Mouse (Mus musculus): ENCODE measurements around the gene Tmem37.

The Tmem37 gene

GRCm38 (mm10) chr1:120057044-120057443 lies 16.8 kb downstream of the Tmem37 start:
- no peak for DNase-seq

- peak; percentile 47 for DNase-seq
Observed at GRCm38 (mm10) chr1:120056236-120056635, 17.6 kb downstream of the Tmem37 start.

GRCm38 (mm10) chr1:120055475-120055874 lies 18.4 kb downstream of the Tmem37 start:
- DNase-seq = no peak

- DNase-seq = no peak
Observed at GRCm38 (mm10) chr1:120054997-120055396, 18.9 kb downstream of the Tmem37 start.

- no peak for DNase-seq
Observed at GRCm38 (mm10) chr1:120051070-120051469, 22.8 kb downstream of the Tmem37 start.

GRCm38 (mm10) chr1:120047325-120047724 lies 26.5 kb downstream of the Tmem37 start:
- DNase-seq = no peak

- no peak for DNase-seq
Observed at GRCm38 (mm10) chr1:120044584-120044983, 29.3 kb downstream of the Tmem37 start.

GRCm38 (mm10) chr1:120042421-120042820 lies 31.5 kb downstream of the Tmem37 start:
- DNase-seq = no peak

GRCm38 (mm10) chr1:120038594-120038993 lies 35.3 kb downstream of the Tmem37 start:
- no peak for DNase-seq

GRCm38 (mm10) chr1:120037021-120037683 lies 36.7 kb downstream of the Tmem37 start:
- DNase-seq = no peak

GRCm38 (mm10) chr1:120035456-120036034 lies 38.3 kb downstream of the Tmem37 start:
- no peak for DNase-seq

GRCm38 (mm10) chr1:120034793-120035192 lies 39.1 kb downstream of the Tmem37 start:
- DNase-seq = no peak

GRCm38 (mm10) chr1:120033469-120033854 lies 40.4 kb downstream of the Tmem37 start:
- no peak for DNase-seq

GRCm38 (mm10) chr1:120032804-120033468 lies 40.9 kb downstream of the Tmem37 start:
- DNase-seq = peak; percentile 66

GRCm38 (mm10) chr1:120030474-120030873 lies 43.4 kb downstream of the Tmem37 start:
- DNase-seq = peak; percentile 79

- peak; percentile 56 for DNase-seq
Observed at GRCm38 (mm10) chr1:120027693-120028092, 46.2 kb downstream of the Tmem37 start.

- no peak for DNase-seq
Observed at GRCm38 (mm10) chr1:120025050-120025439, 48.8 kb downstream of the Tmem37 start.

- DNase-seq = no peak
Observed at GRCm38 (mm10) chr1:120024331-120025049, 49.4 kb downstream of the Tmem37 start.

GRCm38 (mm10) chr1:120021951-120022350 lies 51.9 kb downstream of the Tmem37 start:
- DNase-seq = no peak

GRCm38 (mm10) chr1:120020322-120020897 lies 53.5 kb downstream of the Tmem37 start:
- DNase-seq = no peak

- no peak for DNase-seq
Observed at GRCm38 (mm10) chr1:120019428-120019827, 54.4 kb downstream of the Tmem37 start.

- no peak for DNase-seq
Observed at GRCm38 (mm10) chr1:120018900-120019299, 55.0 kb downstream of the Tmem37 start.

All from cerebellum, adult 11-12 months (tissue).